Mouse (Mus musculus) yolk sac, embryonic 10.5 days (tissue): ENCODE measurements at regions not wholly inside any gene's neighbourhood (a gene's known extent, or its start where the extent isn't known, plus 50 kb on each side); places are given as distances from the start of the nearest gene placed in this dataset.
A peak's percentile ranks its signal among the peaks of the same experiment; 100 is the strongest.

Experiments used
- DNase-seq: peaks from one replicate; pipeline ENCODE4 v3.0.0-alpha.2; 2017; ENCODE audit warnings: low spot score

DNA sequence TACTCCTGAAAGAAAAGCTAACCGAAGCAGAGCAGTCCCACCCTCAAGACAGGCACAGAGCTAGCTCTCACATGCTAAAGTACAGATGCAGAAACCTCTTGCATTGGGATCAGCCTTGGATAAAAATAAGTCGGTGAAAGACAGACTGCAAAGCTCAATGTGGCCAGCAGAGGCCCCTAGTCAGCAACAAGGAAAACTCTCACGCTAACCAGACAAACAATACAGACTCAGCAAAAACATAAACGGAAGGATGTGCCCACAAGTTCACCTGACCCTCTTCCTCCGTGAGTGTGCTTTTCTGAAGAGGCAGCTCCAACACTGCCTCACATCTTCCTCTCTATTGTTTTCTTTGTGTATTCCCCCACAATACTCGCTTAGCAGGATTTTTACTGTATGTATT, 77.8 kb downstream of the Rpia start:
- peak; percentile 53 for DNase-seq

- no peak for DNase-seq
Observed at GRCm38 (mm10) chr6:70713665-70714064, 78.4 kb downstream of the Rpia start.

GRCm38 (mm10) chr6:70713118-70713517, 78.9 kb downstream of the Rpia start:
- DNase-seq, result no peak

DNA sequence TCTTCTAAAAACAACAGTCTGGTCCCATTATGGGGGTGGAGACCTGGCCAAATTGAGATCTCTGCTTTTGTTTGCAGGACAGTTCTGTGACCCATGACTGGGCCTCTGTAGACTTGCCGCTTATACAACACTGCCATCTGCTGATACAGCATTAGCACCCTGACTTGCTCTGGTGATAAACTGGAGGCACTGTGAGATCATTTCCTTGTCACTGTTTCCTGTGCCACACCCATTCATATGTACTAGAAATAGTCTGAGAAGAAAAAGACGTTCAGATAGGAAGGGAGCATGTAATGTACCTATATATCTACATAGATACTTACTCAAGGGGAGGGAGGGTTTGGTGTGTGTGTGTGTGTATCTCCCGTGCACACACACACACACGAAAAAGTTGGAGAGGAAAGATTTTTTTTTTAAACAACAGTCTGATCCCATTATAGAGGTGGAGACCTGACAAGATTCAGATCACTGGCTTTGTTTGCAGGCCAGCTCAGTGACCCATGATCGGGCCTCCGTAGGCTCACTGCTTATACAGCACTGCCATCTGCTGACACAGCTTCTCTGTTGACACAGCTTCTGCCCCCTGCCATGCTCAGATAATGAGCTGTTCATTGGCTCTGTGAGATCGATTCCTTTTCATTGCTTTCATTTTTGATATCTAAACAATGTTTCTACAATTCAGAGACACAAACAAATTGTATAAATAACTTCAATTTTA, 82.5 kb downstream of the Rpia start:
- peak; percentile 36 for DNase-seq

GRCm38 (mm10) chr6:70695596-70695995, 96.4 kb downstream of the Rpia start:
- DNase-seq, result no peak
